Mouse (Mus musculus) C2C12 (cell line): ENCODE results near the gene Hmga2. TPM values are rescaled to one million over a fixed set of nuclear protein-coding genes. Genes with fewer than 3 reads are reported as not detected.

Experiments used
- H3K27me3 ChIP-seq: one replicate; pipeline ENCODE4 v1.6.1; 2011; ENCODE audit not compliant: control insufficient read depth, insufficient read depth, insufficient read length
- H3K36me3 ChIP-seq: one replicate; pipeline ENCODE4 v1.6.1; 2011; ENCODE audit not compliant: control insufficient read depth, insufficient read depth
- H3K4me3 ChIP-seq: one replicate; pipeline ENCODE4 v1.5.1; 2011; ENCODE audit warnings: mild to moderate bottlenecking, control low read depth; ENCODE audit not compliant: poor library complexity, insufficient read depth, severe bottlenecking
- H3K79me2 ChIP-seq: one replicate; pipeline ENCODE4 v1.6.1; 2011; ENCODE audit not compliant: control insufficient read depth, insufficient read depth
- H3K79me3 ChIP-seq: one replicate; pipeline ENCODE4 v1.6.1; 2011; ENCODE audit warnings: low read depth, control low read depth
- H3ac ChIP-seq: one replicate; pipeline ENCODE3; 2011; ENCODE audit warnings: low read depth; ENCODE audit not compliant: control insufficient read depth, insufficient read length
- CEBPB ChIP-seq: IDR thresholded peaks from one replicate; pipeline ENCODE4 v1.6.1; 2011; ENCODE audit warnings: low read depth, mild to moderate bottlenecking, control low read depth, moderate library complexity
- CTCF ChIP-seq: IDR thresholded peaks from one replicate; pipeline ENCODE4 v1.5.1; 2011; ENCODE audit not compliant: control insufficient read depth, insufficient read depth, insufficient read length
- FOSL1 ChIP-seq: IDR thresholded peaks from one replicate; pipeline ENCODE4 v1.8.0; 2011; ENCODE audit warnings: mild to moderate bottlenecking, low read length; ENCODE audit not compliant: poor library complexity, insufficient read depth, severe bottlenecking
- MAX ChIP-seq: IDR thresholded peaks from one replicate; pipeline ENCODE4 v1.6.1; 2011; ENCODE audit warnings: mild to moderate bottlenecking, control low read depth
- MYOD1 ChIP-seq: IDR thresholded peaks from one replicate; pipeline ENCODE4 v1.6.1; 2011; ENCODE audit warnings: low read depth; ENCODE audit not compliant: control insufficient read depth, insufficient read length
- MYOG ChIP-seq: IDR thresholded peaks from one replicate; pipeline ENCODE4 v1.6.1; 2011; ENCODE audit not compliant: control insufficient read depth, insufficient read length; ENCODE audit errors: extremely low read depth
- USF1 ChIP-seq: IDR thresholded peaks from one replicate; pipeline ENCODE4 v1.6.1; 2011; ENCODE audit warnings: low read depth, mild to moderate bottlenecking, control low read depth, moderate library complexity
- polyA plus RNA-seq: library from polyadenylated mRNA; unstranded; fragments of >200 nt; fragmentation: generic; extraction: Trizol; gene quantifications from one replicate; pipeline ENCODE4 v1.2.1, GENCODE M21; 2012; ENCODE audit warnings: missing spikeins

Gene Hmga2
- polyA plus RNA-seq, 1 experiment, result 59.9 TPM

DNA sequence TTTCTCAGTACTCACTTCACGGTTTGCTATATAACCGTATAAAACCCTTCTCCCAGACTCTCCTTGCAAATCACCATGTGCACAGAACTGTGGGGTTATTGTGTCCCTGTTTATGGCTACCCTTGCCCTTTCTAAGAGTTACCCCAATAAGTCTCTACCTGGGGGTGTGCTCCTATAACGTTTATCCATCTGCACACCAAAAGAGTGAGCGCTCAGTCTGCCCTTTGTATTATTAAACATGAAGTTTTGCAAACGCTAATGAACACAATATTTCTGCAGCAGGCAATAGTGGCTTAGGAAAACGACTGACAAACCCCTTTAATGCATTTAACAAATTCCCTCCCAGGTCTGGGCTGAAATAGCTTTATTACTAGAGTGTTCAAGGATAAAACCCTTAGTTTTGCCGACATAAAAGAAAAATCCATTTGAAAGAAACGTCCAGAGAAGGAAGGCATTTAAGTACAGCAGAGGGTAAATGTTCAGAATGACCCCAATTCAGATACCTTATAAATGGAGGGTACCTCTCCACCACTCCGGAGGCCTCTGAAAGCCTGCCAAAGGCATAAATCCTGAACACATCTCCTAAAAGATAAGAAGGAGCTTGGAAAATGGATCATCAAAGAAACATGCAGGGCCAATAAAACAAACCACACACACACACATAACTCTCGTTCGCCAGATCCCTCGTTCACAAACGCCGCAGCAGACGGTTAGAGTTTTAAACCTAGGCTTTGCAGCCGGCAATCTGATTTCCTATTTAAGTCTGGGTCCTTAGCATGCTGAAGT is 57.3 kb downstream of the Hmga2 start:
- H3K79me3 ChIP-seq, result peaks cover 74% of the 10 kb centered on the region
- H3K79me2 ChIP-seq, result peaks cover 97% of the 10 kb centered on the region
- TF ChIP-seq MYOD1 (no peak), CEBPB (no peak), FOSL1 (no peak), MYOG (no peak), USF1 (no peak), CTCF (no peak), MAX (no peak)
- no peak overlapping the region for H3K4me3 ChIP-seq
- no peak overlapping the region for H3ac ChIP-seq
- H3K27me3 ChIP-seq, result no peaks in the 10 kb centered on the region
- peaks cover 89% of the 10 kb centered on the region for H3K36me3 ChIP-seq

DNA sequence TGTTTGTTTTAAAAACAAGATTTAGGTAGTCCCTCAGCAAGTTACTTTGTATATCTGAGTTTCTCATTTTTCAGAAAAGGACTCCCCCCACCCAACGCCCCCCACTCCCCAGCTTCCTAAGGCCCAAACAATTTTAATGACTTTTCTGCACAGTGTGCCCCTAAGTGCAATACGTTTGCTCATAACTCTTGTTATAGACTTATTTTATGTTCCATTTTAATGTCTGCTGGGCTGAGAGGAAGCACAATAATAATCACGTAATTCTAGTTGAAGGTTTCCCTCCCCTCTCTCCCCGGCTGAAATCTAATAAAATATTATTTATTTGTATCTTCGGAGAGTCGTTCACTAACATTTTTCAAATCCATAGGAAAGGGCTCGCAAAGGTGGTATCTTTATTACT is 58.1 kb downstream of the Hmga2 start:
- peaks cover 97% of the 10 kb centered on the region for H3K79me2 ChIP-seq
- TF ChIP-seq MYOD1 (no peak), CEBPB (no peak), USF1 (no peak), MAX (no peak)
- peaks cover 81% of the 10 kb centered on the region for H3K79me3 ChIP-seq
- no peak overlapping the region for H3K4me3 ChIP-seq
- H3K36me3 ChIP-seq, result peaks cover 89% of the 10 kb centered on the region
- H3K27me3 ChIP-seq, result no peaks in the 10 kb centered on the region
- H3ac ChIP-seq, result no peak overlapping the region

DNA sequence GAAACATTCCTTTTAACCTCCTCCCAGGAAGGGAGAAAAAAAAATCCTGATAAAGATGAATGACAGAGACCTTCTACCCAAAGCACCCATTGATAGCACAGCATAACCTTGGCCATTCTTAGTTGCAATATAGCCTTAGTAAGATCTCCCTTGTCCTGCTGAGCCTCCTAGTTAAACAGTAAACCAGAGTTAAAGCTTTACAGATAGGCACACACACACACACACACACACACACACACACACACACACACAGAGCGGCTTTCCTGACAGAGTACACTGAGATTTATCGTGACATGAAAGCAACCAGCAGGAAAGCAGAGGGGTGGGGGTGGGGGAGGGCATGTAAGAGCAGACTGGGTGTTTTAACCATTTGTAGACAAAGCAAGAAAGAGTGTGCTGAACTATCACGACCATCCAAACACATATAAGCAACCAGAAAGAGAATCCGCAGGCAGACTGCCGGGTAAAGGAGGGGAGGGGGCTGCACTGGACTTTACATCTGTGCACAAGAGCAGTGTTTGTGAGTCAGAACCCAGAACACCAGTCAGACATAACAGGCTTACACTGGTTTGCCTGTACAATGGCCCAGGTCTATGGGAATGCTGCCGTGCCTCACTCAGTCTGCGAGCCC is 58.7 kb downstream of the Hmga2 start:
- H3K79me3 ChIP-seq, result peaks cover 87% of the 10 kb centered on the region
- peaks cover 97% of the 10 kb centered on the region for H3K79me2 ChIP-seq
- TF ChIP-seq CEBPB, result no peak
- no peak for TF ChIP-seq MYOG
- TF ChIP-seq FOSL1, result no peak
- TF ChIP-seq MYOD1, result no peak
- no peak for TF ChIP-seq CTCF
- no peak for TF ChIP-seq MAX
- TF ChIP-seq USF1, result no peak
- peaks cover 89% of the 10 kb centered on the region for H3K36me3 ChIP-seq
- no peaks in the 10 kb centered on the region for H3K27me3 ChIP-seq
- no peak overlapping the region for H3K4me3 ChIP-seq
- H3ac ChIP-seq, result no peak overlapping the region

DNA sequence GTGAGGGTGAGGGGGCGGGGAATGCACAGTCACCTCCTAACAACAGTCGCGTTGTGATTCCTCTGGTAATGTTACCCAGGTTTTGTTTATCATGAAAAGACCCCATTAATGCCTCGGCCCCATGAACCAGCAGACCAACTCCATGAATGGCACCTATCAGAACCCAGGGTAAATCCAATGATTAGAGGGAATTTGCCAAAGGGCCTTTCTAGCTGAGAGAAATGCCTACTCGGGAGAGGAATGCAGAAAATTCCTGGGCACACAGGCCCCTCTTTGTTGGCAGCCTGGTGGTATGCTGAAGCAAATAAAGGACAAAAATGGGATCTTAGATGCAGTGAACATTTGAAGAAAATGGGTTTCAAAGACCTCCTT is 59.2 kb downstream of the Hmga2 start:
- peaks cover 98% of the 10 kb centered on the region for H3K79me2 ChIP-seq
- no peak for TF ChIP-seq MYOG
- TF ChIP-seq CTCF, result no peak
- TF ChIP-seq CEBPB, result no peak
- no peak for TF ChIP-seq MYOD1
- no peak for TF ChIP-seq FOSL1
- no peak for TF ChIP-seq USF1
- TF ChIP-seq MAX, result no peak
- H3K4me3 ChIP-seq, result no peak overlapping the region
- no peak overlapping the region for H3ac ChIP-seq
- no peaks in the 10 kb centered on the region for H3K27me3 ChIP-seq
- peaks cover 92% of the 10 kb centered on the region for H3K79me3 ChIP-seq
- H3K36me3 ChIP-seq, result peaks cover 91% of the 10 kb centered on the region

DNA sequence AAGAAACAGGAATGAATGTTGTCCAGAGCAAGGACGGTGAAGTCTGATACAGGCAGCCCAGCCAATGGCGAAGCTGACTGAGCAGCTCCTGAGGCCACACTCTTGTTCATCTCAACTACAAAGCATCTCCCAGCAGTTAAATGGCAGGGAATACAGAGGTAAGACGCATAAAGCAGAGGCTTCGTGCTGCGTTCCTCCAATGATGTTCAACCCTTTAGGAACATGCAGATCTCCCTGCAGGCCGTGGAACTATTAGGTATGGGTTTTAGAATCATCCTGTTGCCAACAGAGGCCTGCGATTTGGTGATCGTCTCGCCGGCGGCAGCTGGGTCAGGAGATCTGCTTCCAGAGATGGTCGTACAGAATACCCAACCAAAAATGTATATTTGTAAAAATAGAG is 59.6 kb downstream of the Hmga2 start:
- Histone ChIP-seq H3K79me3 (peaks cover 94% of the 10 kb centered on the region), H3ac (no peak overlapping the region), H3K27me3 (no peaks in the 10 kb centered on the region), H3K36me3 (peaks cover 96% of the 10 kb centered on the region), H3K79me2 (peaks cover 100% of the 10 kb centered on the region), H3K4me3 (no peak overlapping the region)
- no peak for TF ChIP-seq MYOD1
- TF ChIP-seq CTCF, result no peak

DNA sequence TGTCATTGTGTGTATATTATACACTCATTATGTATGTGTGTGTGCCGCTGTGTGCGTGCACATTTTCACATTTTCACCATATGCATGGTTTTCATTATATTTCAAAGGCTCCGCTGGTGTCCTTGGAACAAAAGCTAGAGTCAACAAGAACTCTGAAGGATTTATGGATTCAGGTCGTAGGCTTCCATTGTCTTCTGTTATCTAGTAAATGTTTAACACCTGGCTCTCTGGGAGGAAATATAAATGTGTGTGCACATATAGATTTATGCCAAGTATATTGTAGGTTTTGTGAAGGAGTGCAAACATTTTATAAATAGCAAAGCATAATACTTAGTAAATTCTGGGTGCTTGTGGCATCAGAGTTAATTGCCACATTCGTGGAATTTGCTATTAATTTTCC is 64.1 kb downstream of the Hmga2 start:
- Histone ChIP-seq H3K27me3 (no peaks in the 10 kb centered on the region), H3K79me3 (peaks cover 94% of the 10 kb centered on the region), H3K4me3 (no peak overlapping the region), H3K79me2 (peaks cover 100% of the 10 kb centered on the region), H3K36me3 (peaks cover 95% of the 10 kb centered on the region), H3ac (no peak overlapping the region)
- TF ChIP-seq CEBPB (no peak), CTCF (no peak), MYOG (no peak), MYOD1 (no peak), FOSL1 (no peak), USF1 (no peak), MAX (no peak)
